In the genomic region with DNA sequence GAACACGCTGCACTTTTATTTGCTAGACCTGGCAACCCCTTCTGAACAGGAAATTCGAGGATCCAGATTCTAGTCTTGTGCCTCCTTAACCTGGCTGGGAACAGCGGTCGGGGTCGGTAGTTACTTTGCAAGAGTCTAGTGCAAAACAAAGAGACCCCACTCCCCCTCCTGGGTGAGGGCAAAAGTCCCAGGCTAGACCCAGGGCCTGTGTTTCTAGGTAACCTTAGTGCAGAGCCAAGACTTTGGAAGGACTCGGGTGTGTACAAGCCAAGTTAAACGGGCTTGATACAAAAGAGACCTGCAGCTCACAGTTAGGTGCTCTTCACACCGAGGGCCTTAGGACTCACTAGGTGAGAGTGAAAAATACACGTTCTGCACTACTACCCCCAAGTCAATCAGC, we compare ENCODE assay signal across 8 mouse cellular contexts. TPM values are rescaled to one million over a fixed set of nuclear protein-coding genes. Genes with fewer than 3 reads are reported as not detected.
DNase-seq lines count a peak whose midpoint lies in the region; ATAC-seq lines count a peak whose summit lies in the region.

No protein-coding gene starts in this region.

- H3K36me3 ChIP-seq in kidney, embryonic 14.5 days (ENCODE audit: control insufficient read depth, insufficient read depth, low read length) = no peaks in the 10 kb centered on the region
- H3K36me3 ChIP-seq in embryonic facial prominence, embryonic 15.5 days = no peaks in the 10 kb centered on the region
- no peaks in the 10 kb centered on the region for H3K36me3 ChIP-seq in intestine, embryonic 15.5 days
- no peaks in the 10 kb centered on the region for H3K36me3 ChIP-seq in midbrain, embryonic 16.5 days (ENCODE audit: control insufficient read depth, insufficient read depth, low read length)

- no peak overlapping the region for H3K27ac ChIP-seq in kidney, embryonic 14.5 days (ENCODE audit: low read depth, low read length)
- H3K27ac ChIP-seq in embryonic facial prominence, embryonic 15.5 days (replicated peaks) = no peak overlapping the region
- peak overlapping the region; percentile 51 for H3K27ac ChIP-seq in intestine, embryonic 15.5 days
- H3K27ac ChIP-seq in midbrain, embryonic 16.5 days (ENCODE audit: low read length) = no peak overlapping the region

- no peak for DNase-seq in kidney, postnatal 36 days
- no peak for DNase-seq in left cerebral cortex, adult 18-20 months (ENCODE audit: low spot score in 2 of 2)
- DNase-seq in urinary bladder, postnatal 10 days (ENCODE audit: low spot score) = no peak
- DNase-seq in natural killer cell, adult 2 months (ENCODE audit: low spot score in 2 of 2) = no peak

- peak overlapping the region; percentile 63; the same call in 1 of the 2 replicates for H3K9ac ChIP-seq in kidney, embryonic 14.5 days (ENCODE audit: low read depth, low read length)
- H3K9ac ChIP-seq in embryonic facial prominence, embryonic 15.5 days = no peak overlapping the region
- H3K9ac ChIP-seq in intestine, embryonic 15.5 days = peak overlapping the region; percentile 65; the same call in 1 of the 2 replicates
- H3K9ac ChIP-seq in midbrain, embryonic 16.5 days (ENCODE audit: low read depth, low read length) = peak overlapping the region; percentile 65

- WGBS in kidney, embryonic 14.5 days = 59% methylated on average over 9 of the region's 9 CpGs
- 57% methylated on average over 9 of the region's 9 CpGs for WGBS in embryonic facial prominence, embryonic 15.5 days
- 55% methylated on average over 9 of the region's 9 CpGs for WGBS in intestine, embryonic 15.5 days
- 51% methylated on average over 9 of the region's 9 CpGs for WGBS in midbrain, embryonic 16.5 days

- H3K9me3 ChIP-seq in kidney, embryonic 14.5 days (ENCODE audit: control insufficient read depth, low read length) = no peaks in the 10 kb centered on the region
- H3K9me3 ChIP-seq in embryonic facial prominence, embryonic 15.5 days (replicated peaks) = no peaks in the 10 kb centered on the region
- H3K9me3 ChIP-seq in intestine, embryonic 15.5 days = no peaks in the 10 kb centered on the region
- no peaks in the 10 kb centered on the region for H3K9me3 ChIP-seq in midbrain, embryonic 16.5 days (replicated peaks; ENCODE audit: control insufficient read depth, low read length, poor library complexity, severe bottlenecking)

- no peak; the same call in 1 of the 2 replicates for ATAC-seq in kidney, embryonic 14.5 days (ENCODE audit: low FRiP score, low TSS enrichment)
- no peak for ATAC-seq in embryonic facial prominence, embryonic 15.5 days (ENCODE audit: insufficient number of reproducible peaks, low FRiP score, low TSS enrichment, low read depth)
- no peak; the same call in 1 of the 2 replicates for ATAC-seq in intestine, embryonic 15.5 days
- no peak for ATAC-seq in midbrain, embryonic 16.5 days

- peak overlapping the region; percentile 80 for H3K4me2 ChIP-seq in kidney, embryonic 14.5 days (replicated peaks; ENCODE audit: low read depth, low read length)
- H3K4me2 ChIP-seq in embryonic facial prominence, embryonic 15.5 days (replicated peaks) = peak overlapping the region; percentile 80
- peak overlapping the region; percentile 94 for H3K4me2 ChIP-seq in intestine, embryonic 15.5 days (replicated peaks)
- peak overlapping the region; percentile 84 for H3K4me2 ChIP-seq in midbrain, embryonic 16.5 days (ENCODE audit: low read length)

- peaks cover 10% of the 10 kb centered on the region; the same call in 1 of the 2 replicates for H3K4me1 ChIP-seq in kidney, embryonic 14.5 days (ENCODE audit: control insufficient read depth, insufficient read depth, low read length)
- H3K4me1 ChIP-seq in embryonic facial prominence, embryonic 15.5 days = peaks cover 28% of the 10 kb centered on the region
- H3K4me1 ChIP-seq in intestine, embryonic 15.5 days (replicated peaks) = 0 out of 2 replicates have a peak, but pooled peaks cover 15% of the 10 kb centered on the region
- peaks cover 3% of the 10 kb centered on the region; the same call in 1 of the 2 replicates for H3K4me1 ChIP-seq in midbrain, embryonic 16.5 days (ENCODE audit: control insufficient read depth, insufficient read depth, low read length)

- no peaks in the 10 kb centered on the region for H3K27me3 ChIP-seq in kidney, embryonic 14.5 days (ENCODE audit: control insufficient read depth, insufficient read depth, low read length)
- H3K27me3 ChIP-seq in embryonic facial prominence, embryonic 15.5 days = no peaks in the 10 kb centered on the region
- H3K27me3 ChIP-seq in intestine, embryonic 15.5 days (replicated peaks) = no peaks in the 10 kb centered on the region
- H3K27me3 ChIP-seq in midbrain, embryonic 16.5 days (ENCODE audit: control insufficient read depth, insufficient read depth, low read depth, low read length) = no peaks in the 10 kb centered on the region

- peak overlapping the region; percentile 42; the same call in 1 of the 2 replicates for H3K4me3 ChIP-seq in kidney, embryonic 14.5 days (ENCODE audit: low read length)
- peak overlapping the region; percentile 43 for H3K4me3 ChIP-seq in embryonic facial prominence, embryonic 15.5 days (replicated peaks)
- H3K4me3 ChIP-seq in intestine, embryonic 15.5 days (replicated peaks) = peak overlapping the region; percentile 42
- peak overlapping the region; percentile 39; the same call in 1 of the 2 replicates for H3K4me3 ChIP-seq in midbrain, embryonic 16.5 days (ENCODE audit: low read depth, low read length)

RNA-seq across cellular contexts. Expression of a gene that starts 53.7 kb away (rescaled TPM):
- 47.2 and 55.0 TPM in 2 replicates for polyA plus RNA-seq in kidney, embryonic 14.5 days (2014; fragmentation: Nextera tagmentation; extraction: Ambion mirVana)
- 36.1 TPM in 2 replicates for polyA plus RNA-seq in embryonic facial prominence, embryonic 15.5 days (2015; fragmentation: Nextera tagmentation; extraction: Ambion mirVana)
- 25.3 and 25.6 TPM in 2 replicates for polyA plus RNA-seq in intestine, embryonic 15.5 days (2015; fragmentation: Nextera tagmentation; extraction: Ambion mirVana)
- polyA plus RNA-seq in midbrain, embryonic 16.5 days (2015; fragmentation: Nextera tagmentation; extraction: Ambion mirVana) = 34.9 and 39.9 TPM in 2 replicates
- total RNA-seq in left cerebral cortex, adult 18-20 months (2021) = 10 to 100 TPM; 79.7 to 80.6 TPM
